Mouse (Mus musculus) myocyte (in vitro differentiated cells): Measurements from ENCODE around the gene Vps13d. TPM values are rescaled to one million over a fixed set of nuclear protein-coding genes. Genes with fewer than 3 reads are reported as not detected.

ENCODE experiments used
- H3K27me3 ChIP-seq: one replicate; pipeline ENCODE4 v1.6.1; 2011; ENCODE audit not compliant: control insufficient read depth, insufficient read depth, insufficient read length
- H3K36me3 ChIP-seq: one replicate; pipeline ENCODE4 v1.6.1; 2011; ENCODE audit not compliant: control insufficient read depth, insufficient read depth
- H3K4me2 ChIP-seq: one replicate; pipeline ENCODE4 v1.6.1; 2011; ENCODE audit warnings: low read depth, control low read depth
- H3K4me3 ChIP-seq: one replicate; pipeline ENCODE4 v1.5.1; 2011; ENCODE audit warnings: mild to moderate bottlenecking, control low read depth, moderate library complexity
- H3K79me2 ChIP-seq: one replicate; pipeline ENCODE4 v1.6.1; 2011; ENCODE audit not compliant: control insufficient read depth, insufficient read depth
- H3ac ChIP-seq: one replicate; pipeline ENCODE4 v1.6.1; 2011; ENCODE audit not compliant: control insufficient read depth, insufficient read length
- CEBPB ChIP-seq: IDR thresholded peaks from 2 replicates; pipeline ENCODE4 v1.6.1; 2011; ENCODE audit warnings: mild to moderate bottlenecking, moderate library complexity; ENCODE audit not compliant: poor library complexity, insufficient read depth, severe bottlenecking
- E2F4 ChIP-seq: IDR thresholded peaks from one replicate; pipeline ENCODE4 v1.6.1; 2011; ENCODE audit warnings: mild to moderate bottlenecking, control low read depth, moderate library complexity; ENCODE audit not compliant: insufficient read depth
- MAX ChIP-seq: IDR thresholded peaks from one replicate; pipeline ENCODE4 v1.6.1; 2011; ENCODE audit warnings: low read depth, mild to moderate bottlenecking, control low read depth
- MYOD1 ChIP-seq, 3 experiments: IDR thresholded peaks; one replicate each; pipeline ENCODE4 v1.6.1; 2011; ENCODE audit warnings: control low read depth in 2 of 3, low read depth in 2 of 3, mild to moderate bottlenecking in 2 of 3, moderate library complexity in 1 of 3; ENCODE audit not compliant: insufficient read length in 2 of 3, control insufficient read depth in 1 of 3
- MYOG ChIP-seq, 3 experiments: IDR thresholded peaks; one replicate each; pipeline ENCODE4 v1.6.1; 2011; ENCODE audit warnings: control low read depth in 2 of 3, low read depth in 2 of 3, mild to moderate bottlenecking in 2 of 3; ENCODE audit not compliant: insufficient read length in 2 of 3, control insufficient read depth in 1 of 3, insufficient read depth in 1 of 3
- POLR2A ChIP-seq: IDR thresholded peaks from one replicate; pipeline ENCODE4 v1.6.1; 2011; ENCODE audit warnings: low read depth, mild to moderate bottlenecking, control low read depth, moderate library complexity; ENCODE audit not compliant: insufficient read length
- POLR2AphosphoS2 ChIP-seq: IDR thresholded peaks from one replicate; pipeline ENCODE4 v1.6.1; 2011; ENCODE audit warnings: low read depth, control low read depth; ENCODE audit not compliant: insufficient read length
- REST ChIP-seq: IDR thresholded peaks from one replicate; pipeline ENCODE4 v1.6.1; 2011; ENCODE audit warnings: mild to moderate bottlenecking, control low read depth, moderate library complexity; ENCODE audit not compliant: insufficient read depth, insufficient read length
- SRF ChIP-seq: IDR thresholded peaks from one replicate; pipeline ENCODE4 v1.6.1; 2011; ENCODE audit warnings: low read depth; ENCODE audit not compliant: control insufficient read depth, insufficient read length
- TCF12 ChIP-seq: IDR thresholded peaks from one replicate; pipeline ENCODE4 v1.6.1; 2011; ENCODE audit warnings: mild to moderate bottlenecking, control low read depth; ENCODE audit not compliant: poor library complexity, insufficient read depth, severe bottlenecking
- TCF3 ChIP-seq: IDR thresholded peaks from one replicate; pipeline ENCODE4 v1.6.1; 2011; ENCODE audit warnings: low read depth, control low read depth; ENCODE audit not compliant: insufficient read length
- USF1 ChIP-seq: IDR thresholded peaks from one replicate; pipeline ENCODE4 v1.6.1; 2011; ENCODE audit warnings: low read depth, mild to moderate bottlenecking, control low read depth, moderate library complexity
- polyA plus RNA-seq: library from polyadenylated mRNA; unstranded; fragments of >200 nt; fragmentation: generic; extraction: Trizol; gene quantifications from one replicate; pipeline ENCODE4 v1.2.1, GENCODE M21; 2012; ENCODE audit warnings: missing spikeins

The Vps13d gene
- polyA plus RNA-seq, 1 experiment = 20.0 TPM

- H3K27me3 ChIP-seq = no peaks in the 10 kb centered on the region
- peak overlapping the region; percentile 27 for H3K4me2 ChIP-seq
- TF ChIP-seq SRF = no peak
- TF ChIP-seq TCF12 = no peak
- H3K79me2 ChIP-seq = no peaks in the 10 kb centered on the region
- no peak overlapping the region for H3ac ChIP-seq
- peaks cover 2% of the 10 kb centered on the region for H3K36me3 ChIP-seq
- no peak overlapping the region for H3K4me3 ChIP-seq
These were observed 195.8 kb downstream of the Vps13d start for GRCm38 (mm10) chr4:144998808-144999571.

- TF ChIP-seq POLR2AphosphoS2 (no peak), MAX (no peak), CEBPB (no peak), TCF3 (no peak), SRF (no peak), MYOD1 (IDR thresholded peaks at IDR 0.05; ENCODE audit: control insufficient read depth in 1 of 3, insufficient read length in 2 of 3, low read depth in 2 of 3) (no peak), E2F4 (no peak), REST (no peak), TCF12 (no peak), MYOG (IDR thresholded peaks at IDR 0.05; ENCODE audit: control insufficient read depth in 1 of 3, insufficient read depth in 1 of 3, insufficient read length in 2 of 3, low read depth in 2 of 3) (no peak), POLR2A (no peak), USF1 (no peak)
- H3K4me3 ChIP-seq = no peak overlapping the region
These were observed 196.7 kb downstream of the Vps13d start for GRCm38 (mm10) chr4:144997887-144998658.

GRCm38 (mm10) chr4:144996996-144997820, 197.6 kb downstream of the Vps13d start:
- Histone ChIP-seq H3K4me2 (peak overlapping the region; percentile 43), H3ac (no peak overlapping the region), H3K27me3 (no peaks in the 10 kb centered on the region), H3K79me2 (no peaks in the 10 kb centered on the region), H3K36me3 (peaks cover 13% of the 10 kb centered on the region), H3K4me3 (no peak overlapping the region)
- TF ChIP-seq MYOG (IDR thresholded peaks at IDR 0.05; ENCODE audit: control insufficient read depth in 1 of 3, insufficient read depth in 1 of 3, insufficient read length in 2 of 3, low read depth in 2 of 3) = no peak

More at GRCm38 (mm10) chr4:144997887-144998658, 196.7 kb downstream of the Vps13d start:
- Histone ChIP-seq H3K27me3 (no peaks in the 10 kb centered on the region), H3K4me2 (peak overlapping the region; percentile 43), H3K79me2 (no peaks in the 10 kb centered on the region), H3K36me3 (peaks cover 11% of the 10 kb centered on the region), H3ac (no peak overlapping the region)

GRCm38 (mm10) chr4:144995826-144996225, 199.0 kb downstream of the Vps13d start:
- H3K36me3 ChIP-seq = peaks cover 13% of the 10 kb centered on the region
- no peak overlapping the region for H3K4me2 ChIP-seq
- no peak overlapping the region for H3K4me3 ChIP-seq
- H3ac ChIP-seq = no peak overlapping the region
- H3K27me3 ChIP-seq = no peaks in the 10 kb centered on the region
- TF ChIP-seq CEBPB (no peak), POLR2AphosphoS2 (no peak), SRF (no peak), TCF12 (no peak), MYOD1 (IDR thresholded peaks at IDR 0.05; ENCODE audit: control insufficient read depth in 1 of 3, insufficient read length in 2 of 3, low read depth in 2 of 3) (no peak), REST (no peak), TCF3 (no peak), E2F4 (no peak)
- H3K79me2 ChIP-seq = no peaks in the 10 kb centered on the region
